Mouse (Mus musculus): ENCODE measurements around the gene Il1b.

Gene Il1b

DNA sequence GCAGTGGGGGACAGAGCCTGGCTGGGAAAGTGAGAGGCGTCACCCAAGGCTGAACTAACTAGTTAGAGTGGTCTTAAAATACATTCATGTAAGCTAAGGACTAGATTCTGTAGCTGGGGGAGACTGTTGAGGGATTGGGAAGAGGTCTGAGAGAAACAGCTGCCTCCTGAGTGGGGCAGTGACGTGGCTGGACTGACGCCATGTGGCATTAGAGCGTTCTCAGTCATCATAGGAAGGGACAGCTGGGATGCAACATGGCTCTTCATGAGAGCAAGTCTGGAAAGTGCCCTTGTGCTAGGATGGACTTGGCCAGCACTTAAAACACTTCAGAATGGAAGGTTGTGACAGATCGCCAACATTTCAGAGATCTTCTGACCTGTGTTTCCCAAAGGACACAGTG, 2.1 kb downstream of the Il1b start:
- no peak for DNase-seq (ENCODE audit: low spot score)

DNA sequence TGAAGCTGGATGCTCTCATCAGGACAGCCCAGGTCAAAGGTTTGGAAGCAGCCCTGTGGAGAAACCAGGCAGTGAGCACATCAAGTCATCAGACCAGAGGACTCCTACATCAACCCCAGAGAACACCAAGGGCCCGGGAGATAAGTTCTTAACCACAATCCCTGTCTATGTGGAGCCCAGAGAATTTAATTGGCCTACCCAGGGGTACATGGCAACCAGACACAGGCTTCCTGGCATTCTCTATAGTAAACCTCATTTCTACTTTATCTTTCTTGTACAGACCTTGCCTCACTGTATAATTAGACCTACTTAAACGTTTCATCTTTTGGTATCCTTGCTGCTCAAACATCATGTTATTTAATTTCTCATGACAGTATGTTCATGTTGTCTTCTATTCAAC, 2.8 kb downstream of the Il1b start:
- DNase-seq (ENCODE audit: low spot score) = no peak

DNA sequence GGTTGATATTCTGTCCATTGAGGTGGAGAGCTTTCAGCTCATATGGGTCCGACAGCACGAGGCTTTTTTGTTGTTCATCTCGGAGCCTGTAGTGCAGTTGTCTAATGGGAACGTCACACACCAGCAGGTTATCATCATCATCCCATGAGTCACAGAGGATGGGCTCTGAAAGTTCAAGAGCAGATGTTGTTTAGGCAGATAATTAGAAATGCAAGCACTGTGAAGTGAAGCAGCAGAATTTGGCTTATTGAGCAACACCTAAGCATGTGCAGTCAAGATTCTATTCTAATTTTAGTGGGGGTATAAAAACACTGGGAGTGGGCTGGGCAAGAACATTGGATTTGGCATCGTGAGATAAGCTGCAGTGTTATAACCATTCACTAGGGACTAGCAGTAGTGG, 3.7 kb downstream of the Il1b start:
- no peak for DNase-seq (ENCODE audit: low spot score)

DNA sequence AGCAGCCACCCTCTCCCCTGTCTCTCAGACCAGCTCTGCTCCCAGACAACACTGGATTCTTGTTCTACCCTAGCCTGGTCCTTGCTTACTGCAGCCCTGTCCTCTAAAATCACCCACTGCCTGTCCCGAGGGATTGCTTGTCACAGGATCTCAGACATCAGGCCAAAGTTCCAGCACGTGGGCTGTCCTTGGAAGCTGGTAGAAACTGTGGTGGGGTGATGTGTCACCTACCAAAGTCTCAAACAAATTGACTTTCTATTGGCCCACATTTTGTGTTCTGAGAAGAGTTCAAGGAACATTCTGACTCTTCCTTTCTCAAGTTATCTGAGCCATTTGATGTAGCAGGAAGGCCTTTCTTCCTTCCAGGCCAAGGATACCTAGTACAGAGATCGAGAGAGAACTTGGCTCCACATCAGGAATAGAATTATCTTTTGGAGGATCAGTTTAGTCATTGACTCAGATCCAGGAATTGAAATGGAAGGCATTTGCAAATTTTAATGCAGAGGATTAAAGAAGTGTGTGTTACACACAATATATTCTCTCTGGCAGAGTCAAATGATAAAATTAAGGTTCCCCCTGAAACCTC, 9.9 kb downstream of the Il1b start:
- no peak for DNase-seq (ENCODE audit: low spot score)

DNA sequence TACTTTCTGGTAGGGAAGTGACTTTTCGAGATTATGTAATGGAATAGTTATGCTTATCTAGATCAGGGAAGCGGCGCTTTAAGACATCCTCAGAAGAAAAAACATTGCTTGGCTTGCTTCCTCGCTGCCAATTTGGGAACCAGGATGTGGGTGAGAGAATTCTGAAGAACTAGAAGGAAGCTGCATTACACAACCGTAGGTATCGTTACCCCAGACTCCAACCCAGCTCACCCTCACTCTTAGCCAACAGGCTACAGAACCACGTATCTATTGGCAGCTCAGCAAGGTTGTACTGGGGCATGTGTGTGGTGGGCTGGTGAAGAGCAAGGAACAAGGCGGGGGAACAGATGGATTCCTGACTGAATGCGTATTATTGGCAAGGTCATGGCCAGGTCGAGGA, 10.7 kb downstream of the Il1b start:
- no peak for DNase-seq (ENCODE audit: low spot score)

DNA sequence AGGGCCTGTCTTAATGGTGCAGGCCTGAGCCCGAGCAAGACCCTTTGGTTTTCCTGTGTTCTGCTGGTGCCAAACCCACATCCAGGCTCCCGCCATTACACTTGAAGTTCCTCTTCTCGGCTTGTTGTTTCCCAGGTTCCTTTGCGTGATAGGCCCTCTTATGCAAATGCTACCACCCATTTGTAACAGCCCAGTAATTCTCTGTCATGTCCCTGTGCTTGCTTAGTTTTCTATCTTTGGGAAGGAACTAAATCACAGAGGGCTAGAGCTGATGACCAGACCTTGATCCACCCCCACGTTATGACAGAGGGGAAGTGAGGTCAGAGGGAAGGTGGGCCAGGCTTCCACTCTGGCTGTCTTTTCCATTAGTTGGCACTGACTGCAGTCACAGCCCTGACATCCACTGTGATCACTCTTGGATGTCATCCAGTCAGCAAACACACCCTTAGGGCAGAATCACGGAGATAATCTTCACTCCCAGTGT, 32.8 kb downstream of the Il1b start:
- no peak for DNase-seq (ENCODE audit: low spot score)

DNA sequence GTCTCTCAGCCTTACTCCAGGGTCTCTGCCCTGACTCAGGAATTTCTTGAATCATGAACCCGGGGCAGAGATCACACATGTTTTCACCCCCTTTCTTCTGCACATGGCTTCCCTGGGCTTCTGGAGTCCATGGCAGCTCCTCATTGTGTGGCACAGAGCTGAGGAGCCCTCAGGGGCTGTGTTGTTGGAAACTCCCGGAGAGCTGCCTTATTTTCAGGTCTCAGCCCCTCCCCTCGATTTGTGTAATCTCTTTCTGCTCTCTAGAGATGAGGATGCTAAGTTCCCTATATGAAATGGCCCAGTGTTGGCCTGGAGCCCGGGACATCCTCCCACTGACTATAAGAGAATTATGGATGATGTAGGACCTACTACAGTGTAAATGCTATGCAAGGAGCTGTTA, 37.5 kb downstream of the Il1b start:
- DNase-seq (ENCODE audit: low spot score) = no peak

DNA sequence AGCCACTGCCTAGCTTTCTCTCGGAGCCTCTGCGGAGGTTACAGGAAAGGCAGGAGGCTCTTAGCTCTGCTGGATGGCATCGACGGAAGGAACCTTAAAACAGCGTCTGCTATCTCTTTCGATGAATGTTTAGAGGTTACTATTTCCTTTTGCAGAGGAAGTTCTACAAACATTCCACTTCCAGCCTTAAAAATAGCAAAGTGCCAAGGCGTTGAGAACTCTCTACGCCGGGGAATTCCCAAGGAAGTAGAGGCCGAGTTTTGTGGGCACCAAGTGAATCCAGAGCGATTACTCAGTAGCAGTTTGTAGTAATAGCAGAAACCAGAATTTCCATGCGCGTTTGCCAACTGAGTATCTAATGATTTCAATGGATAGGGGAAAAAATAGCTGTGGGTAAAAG, 40.4 kb downstream of the Il1b start:
- DNase-seq (ENCODE audit: low spot score) = no peak

DNA sequence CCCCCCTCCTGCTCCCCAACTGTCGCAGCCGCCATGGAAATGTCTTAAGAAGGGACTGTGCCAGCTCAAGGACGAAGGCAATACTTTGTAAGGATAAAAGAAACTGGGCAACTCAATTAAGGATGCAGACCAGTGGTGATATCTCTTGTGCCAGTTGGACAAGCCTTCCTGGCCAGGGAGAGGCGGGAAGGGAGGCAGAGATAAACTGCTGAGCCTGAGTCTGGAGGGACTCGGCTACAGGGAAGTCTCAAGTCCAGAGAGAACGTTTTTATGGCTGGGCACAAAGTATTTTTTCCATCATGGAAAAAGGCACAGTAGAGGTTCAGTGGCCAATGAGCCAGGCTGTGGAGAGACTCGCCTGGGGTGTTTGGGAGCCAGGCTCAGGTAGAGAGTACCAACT, 40.9 kb downstream of the Il1b start:
- no peak for DNase-seq (ENCODE audit: low spot score)

DNA sequence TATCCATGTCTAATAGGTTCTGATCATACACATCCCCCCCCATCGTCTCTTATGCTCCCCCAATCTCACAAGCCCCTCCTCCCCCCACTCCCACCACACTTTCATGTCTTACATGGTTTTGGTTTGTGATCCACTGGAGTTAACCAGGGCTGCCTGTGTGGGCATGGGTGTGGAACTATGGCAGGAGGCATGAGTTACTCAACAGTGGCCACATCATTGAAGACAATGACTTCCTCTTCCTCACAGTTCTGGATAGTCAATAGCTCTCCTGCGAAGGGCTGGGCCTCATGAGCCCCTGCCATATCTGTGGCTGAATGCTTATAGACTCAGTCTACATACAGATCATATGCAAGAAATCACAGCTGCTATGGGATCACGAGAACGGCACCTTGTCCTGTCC, 42.7 kb downstream of the Il1b start:
- no peak for DNase-seq (ENCODE audit: low spot score)

DNA sequence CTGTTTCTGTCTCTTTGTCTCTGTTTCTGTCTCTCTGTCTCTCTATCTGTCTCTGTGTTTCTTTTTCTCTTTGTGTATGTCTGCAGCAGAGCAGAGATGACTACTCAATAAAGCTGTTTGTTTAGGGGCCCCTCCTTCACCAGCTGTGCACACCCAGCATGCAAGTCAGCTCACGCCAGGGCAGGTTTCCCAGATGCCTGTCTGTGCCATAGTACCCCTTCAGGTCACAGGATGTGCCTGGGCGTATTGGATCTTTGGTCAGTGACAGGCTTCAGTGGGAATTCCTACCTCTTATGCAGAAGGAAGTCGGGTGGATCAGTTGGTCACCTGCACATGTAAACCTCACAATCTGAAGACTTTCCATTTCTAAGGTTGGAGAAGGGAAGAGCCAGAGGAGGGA, 46.7 kb downstream of the Il1b start:
- no peak for DNase-seq (ENCODE audit: low spot score)

DNA sequence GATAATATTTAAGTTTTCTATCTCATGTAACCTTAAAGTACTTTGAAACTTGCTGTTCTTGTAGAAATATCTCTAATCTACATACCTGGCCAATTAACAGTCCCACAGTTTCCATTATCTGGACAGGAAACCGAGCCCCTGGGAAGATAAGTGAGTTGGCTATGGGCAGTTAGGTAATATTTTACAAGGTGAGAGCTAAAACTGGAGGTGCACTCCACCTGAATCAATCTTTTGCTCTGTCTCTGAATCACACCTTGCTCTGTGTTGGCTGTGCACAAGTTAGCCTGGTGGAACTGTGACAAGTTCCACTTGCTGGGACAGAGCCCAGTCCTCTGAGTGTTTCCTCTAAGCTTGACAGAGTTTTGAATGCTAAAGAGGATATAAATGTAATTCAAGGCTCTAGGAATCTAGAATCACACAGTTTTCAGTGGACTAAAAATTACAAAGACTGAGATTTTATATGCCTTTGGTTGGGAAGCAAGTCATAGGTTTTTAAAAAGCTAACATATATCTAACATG, 48.8 kb downstream of the Il1b start:
- DNase-seq (ENCODE audit: low spot score) = no peak

DNA sequence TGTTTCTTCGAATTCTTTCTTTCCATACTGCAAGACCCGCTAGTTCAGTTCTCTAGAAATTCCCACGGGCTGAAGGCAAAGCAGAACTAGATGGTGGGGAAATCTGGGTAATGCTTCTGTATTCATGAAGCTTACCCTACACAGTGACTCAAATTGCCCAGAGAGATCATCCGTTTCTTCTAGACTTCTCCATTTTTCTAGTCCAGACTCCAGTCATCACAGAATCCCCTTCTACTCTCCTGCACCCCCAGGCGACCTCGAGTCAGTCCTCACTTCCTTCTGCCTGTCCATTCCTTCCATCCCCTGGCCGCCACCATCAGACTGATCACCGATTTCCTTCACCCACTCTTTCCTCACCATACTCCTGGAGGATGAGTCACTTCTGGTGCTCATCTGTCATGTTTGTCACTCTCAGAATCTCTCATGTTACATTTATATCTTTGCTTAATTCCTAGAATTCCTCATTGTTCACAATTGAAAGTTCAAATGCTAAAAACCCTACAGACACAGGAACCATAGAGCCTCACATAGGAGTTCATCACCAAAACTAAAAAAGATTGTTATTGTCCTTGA, 50.8 kb downstream of the Il1b start:
- no peak for DNase-seq (ENCODE audit: low spot score)

DNA sequence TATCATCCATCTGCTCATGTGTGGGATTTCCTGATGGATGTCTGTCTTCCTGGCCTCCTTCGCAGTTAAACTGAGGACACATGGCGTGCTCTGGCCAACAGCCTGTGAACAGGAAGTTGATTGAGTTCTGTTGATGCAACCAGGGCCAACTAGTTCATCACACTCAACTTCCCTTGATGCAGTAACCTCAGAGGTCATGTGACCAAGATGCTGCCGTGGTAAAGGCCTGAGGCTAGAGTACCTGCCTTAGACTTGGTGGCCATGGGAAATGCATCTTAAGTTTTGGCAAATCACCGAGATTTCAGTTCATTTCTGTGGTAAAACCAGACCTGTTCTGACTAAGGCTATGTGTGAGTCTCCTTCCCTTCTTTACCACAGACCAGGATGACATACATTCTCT, 55.1 kb downstream of the Il1b start:
- DNase-seq (ENCODE audit: low spot score) = no peak

DNA sequence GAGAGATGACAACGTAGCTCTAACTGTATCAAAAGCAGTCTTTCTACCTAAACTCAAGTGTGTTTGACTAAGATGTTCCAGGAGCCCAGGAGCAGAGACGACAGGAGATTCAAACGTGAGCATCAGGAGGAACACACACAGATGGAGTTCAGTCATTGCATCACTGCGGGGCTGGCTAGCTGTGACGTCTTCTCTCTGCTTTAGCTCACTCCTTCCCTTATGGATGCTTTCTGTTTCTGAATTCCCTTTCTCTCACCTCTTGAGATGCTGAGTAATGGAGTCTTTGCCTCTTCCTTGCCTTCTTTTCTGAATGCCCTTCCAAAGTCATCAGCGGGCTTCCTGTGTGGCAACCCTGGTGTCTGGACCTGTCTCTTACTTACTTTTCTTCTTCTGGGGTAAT, 56.1 kb downstream of the Il1b start:
- no peak for DNase-seq (ENCODE audit: low spot score)
